Mouse (Mus musculus) kidney, postnatal 0 days (tissue): ENCODE measurements around the gene Rgs6. TPM values are rescaled to one million over a fixed set of nuclear protein-coding genes. Genes with fewer than 3 reads are reported as not detected.

Source experiments
- ATAC-seq: fragments of 200-750 bp; cut with Nextera tagmentation; replicated peaks from 2 replicates; pipeline ENCODE4 v1.8.0; 2017; ENCODE audit warnings: low read depth, moderate number of reproducible peaks, moderate TSS enrichment, moderate library complexity; ENCODE audit not compliant: low FRiP score
- DNase-seq: peaks from one replicate; pipeline ENCODE4 v3.0.0-alpha.2; 2016; ENCODE audit warnings: low spot score
- H3K27ac ChIP-seq: fragments of 300-500 bp; sonication (generic); 2 replicates; pipeline ENCODE4 v1.5.1; 2014; ENCODE audit warnings: mild to moderate bottlenecking
- H3K27me3 ChIP-seq: fragments of 300-500 bp; sonication (generic); 2 replicates; pipeline ENCODE4 v1.6.1; 2014; ENCODE audit warnings: low read length, mixed read lengths; ENCODE audit not compliant: insufficient read depth
- H3K36me3 ChIP-seq: fragments of 300-500 bp; sonication (generic); 2 replicates; pipeline ENCODE4 v1.6.1; 2014; ENCODE audit warnings: low read length, mixed read lengths; ENCODE audit not compliant: insufficient read depth
- H3K4me1 ChIP-seq: fragments of 300-500 bp; sonication (generic); replicated peaks from 2 replicates; pipeline ENCODE4 v1.6.1; 2014; ENCODE audit warnings: antibody characterized with exemption, low read length, mixed read lengths; ENCODE audit not compliant: insufficient read depth
- H3K4me2 ChIP-seq: fragments of 300-500 bp; sonication (generic); 2 replicates; pipeline ENCODE4 v1.6.1; 2014; ENCODE audit warnings: mild to moderate bottlenecking, low read length, moderate library complexity, mixed read lengths
- H3K4me3 ChIP-seq: fragments of 300-500 bp; sonication (generic); replicated peaks from 2 replicates; pipeline ENCODE4 v1.5.1; 2014; ENCODE audit warnings: low read depth, low read length
- H3K9ac ChIP-seq: fragments of 300-500 bp; sonication (generic); 2 replicates; pipeline ENCODE4 v1.6.1; 2014; ENCODE audit warnings: low read depth, low read length
- H3K9me3 ChIP-seq: fragments of 300-500 bp; sonication (generic); replicated peaks from 2 replicates; pipeline ENCODE4 v1.6.1; 2016; ENCODE audit warnings: low read length, inconsistent platforms, mixed read lengths
- CTCF ChIP-seq: IDR thresholded peaks from 2 replicates; pipeline ENCODE4 v1.5.1; 2016; ENCODE audit warnings: antibody characterized with exemption, low read depth, mild to moderate bottlenecking, moderate library complexity
- WGBS: fragments of 180-500 bp; shearing (Covaris S2); extraction: QIAGEN DNeasy Blood & Tissue Kit; methylation state at CpG from one replicate; pipeline ENCODE4 v1.1.7; 2014; 5-methylcytosine and 5-hydroxymethylcytosine counted together
- polyA plus RNA-seq: library from polyadenylated mRNA; unstranded; fragments of >200 nt; fragmentation: Nextera tagmentation; extraction: Ambion mirVana; gene quantifications from 2 replicates; pipeline ENCODE4 v1.2.1, GENCODE M21; 2015

Gene Rgs6
- polyA plus RNA-seq, 1 experiment from 2014 or later, result 2.2 TPM

DNA sequence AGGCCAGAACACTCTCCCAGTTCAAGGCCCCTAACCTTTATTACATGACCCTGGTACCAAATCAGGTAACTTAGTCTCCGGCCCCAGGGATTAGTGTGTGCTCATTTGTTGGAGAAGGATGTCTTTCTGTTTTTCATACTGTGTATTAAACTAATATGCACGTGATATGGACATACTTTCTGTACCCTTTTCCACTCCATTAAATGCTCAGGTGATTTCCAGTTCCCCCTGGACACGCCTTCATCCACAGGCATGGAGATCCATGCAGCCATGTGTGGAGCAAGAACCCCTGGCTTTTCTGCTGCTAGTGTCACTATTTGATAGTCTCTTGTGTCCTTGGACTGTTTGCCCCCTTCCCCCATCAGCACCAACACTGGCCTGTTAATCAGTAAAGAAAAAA is 390.2 kb downstream of the Rgs6 start:
- Histone ChIP-seq H3K27ac (no peak overlapping the region), H3K9me3 (no peaks in the 10 kb centered on the region), H3K4me1 (no peaks in the 10 kb centered on the region), H3K4me2 (no peak overlapping the region), H3K4me3 (no peak overlapping the region), H3K27me3 (no peaks in the 10 kb centered on the region), H3K36me3 (no peaks in the 10 kb centered on the region), H3K9ac (no peak overlapping the region)
- DNase-seq (no peak), ATAC-seq (no peak)
- no peak for TF ChIP-seq CTCF
- WGBS, result 68% methylated on average over 3 of the region's 3 CpGs

DNA sequence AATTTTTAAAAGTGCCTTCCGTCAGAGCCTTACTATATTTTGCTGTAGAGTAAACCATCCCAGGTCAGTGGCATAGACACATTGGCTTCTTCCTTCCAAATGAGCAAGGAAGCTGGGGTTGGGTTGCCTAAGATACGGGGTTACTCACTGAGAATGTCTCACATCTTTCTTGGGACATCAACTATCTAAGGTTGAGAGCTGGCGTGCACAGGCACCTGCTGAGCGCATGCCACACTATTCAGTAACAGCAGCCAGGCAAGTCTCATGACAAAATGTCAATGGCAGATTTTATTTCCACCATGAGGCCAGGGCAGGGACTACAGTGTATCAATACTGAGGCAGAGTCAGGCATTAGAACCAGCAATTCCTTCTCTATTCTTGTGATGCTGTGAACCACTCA is 394.6 kb downstream of the Rgs6 start:
- ATAC-seq, result no peak

DNA sequence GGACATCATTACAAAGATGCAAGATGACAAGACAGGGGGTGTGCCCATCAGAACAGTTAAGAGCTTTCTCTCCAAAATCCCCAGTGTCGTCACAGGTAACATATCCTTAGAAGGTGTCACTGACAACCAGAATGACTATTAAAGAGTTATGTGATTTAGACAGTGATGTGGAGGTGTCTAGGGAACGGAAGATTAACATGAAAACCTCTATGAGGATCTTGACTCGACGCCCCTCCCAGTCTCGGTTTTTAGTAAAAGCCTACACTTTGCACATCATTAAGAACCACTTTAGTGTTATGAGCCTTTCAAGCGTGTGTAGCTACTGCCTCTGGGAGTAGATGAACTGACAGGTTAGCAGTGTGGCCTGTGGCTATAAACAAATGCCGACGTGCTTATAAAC is 397.2 kb downstream of the Rgs6 start:
- H3K9ac ChIP-seq, result no peak overlapping the region
- no peak for ATAC-seq
- DNase-seq, result no peak
- no peak overlapping the region for H3K4me2 ChIP-seq
- H3K27me3 ChIP-seq, result no peaks in the 10 kb centered on the region
- no peak overlapping the region for H3K27ac ChIP-seq
- no peak for TF ChIP-seq CTCF
- H3K36me3 ChIP-seq, result no peaks in the 10 kb centered on the region
- H3K4me1 ChIP-seq, result no peaks in the 10 kb centered on the region
- no peaks in the 10 kb centered on the region for H3K9me3 ChIP-seq
- WGBS, result 73% methylated on average over 8 of the region's 8 CpGs
- H3K4me3 ChIP-seq, result no peak overlapping the region

More for the DNA sequence above, 394.6 kb downstream of the Rgs6 start:
- DNase-seq, result no peak
- no peak for TF ChIP-seq CTCF
- Histone ChIP-seq H3K27ac (no peak overlapping the region), H3K9ac (no peak overlapping the region), H3K4me1 (no peaks in the 10 kb centered on the region), H3K4me3 (no peak overlapping the region), H3K9me3 (no peaks in the 10 kb centered on the region), H3K27me3 (no peaks in the 10 kb centered on the region), H3K4me2 (no peak overlapping the region), H3K36me3 (no peaks in the 10 kb centered on the region)
- WGBS, result 93% methylated on average over 4 of the region's 4 CpGs

DNA sequence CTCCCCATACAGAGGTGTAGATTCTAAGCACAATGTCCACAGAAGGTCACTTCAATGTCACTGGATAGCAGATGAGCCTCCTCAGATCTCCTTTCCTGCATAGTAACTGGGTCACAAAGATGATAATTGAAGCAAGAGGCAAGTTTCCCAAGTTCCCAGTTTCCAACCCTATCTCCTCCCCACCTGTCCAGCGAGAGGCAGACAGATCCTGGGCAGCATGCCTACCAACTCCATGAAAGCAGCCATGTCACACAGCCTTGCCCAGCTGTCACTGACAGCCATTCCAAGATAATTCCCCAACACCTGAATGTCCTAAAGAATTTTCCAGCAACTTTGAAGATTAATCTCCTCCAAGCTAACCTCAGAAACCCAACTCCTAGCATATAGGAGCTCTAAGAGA is 399.6 kb downstream of the Rgs6 start:
- Histone ChIP-seq H3K9me3 (no peaks in the 10 kb centered on the region), H3K9ac (no peak overlapping the region), H3K4me3 (no peak overlapping the region), H3K27ac (no peak overlapping the region), H3K36me3 (no peaks in the 10 kb centered on the region), H3K4me2 (no peak overlapping the region), H3K4me1 (no peaks in the 10 kb centered on the region), H3K27me3 (no peaks in the 10 kb centered on the region)
- DNase-seq (no peak), ATAC-seq (no peak)
- WGBS, result 92% methylated on average over 1 of the region's 1 CpGs
- no peak for TF ChIP-seq CTCF

DNA sequence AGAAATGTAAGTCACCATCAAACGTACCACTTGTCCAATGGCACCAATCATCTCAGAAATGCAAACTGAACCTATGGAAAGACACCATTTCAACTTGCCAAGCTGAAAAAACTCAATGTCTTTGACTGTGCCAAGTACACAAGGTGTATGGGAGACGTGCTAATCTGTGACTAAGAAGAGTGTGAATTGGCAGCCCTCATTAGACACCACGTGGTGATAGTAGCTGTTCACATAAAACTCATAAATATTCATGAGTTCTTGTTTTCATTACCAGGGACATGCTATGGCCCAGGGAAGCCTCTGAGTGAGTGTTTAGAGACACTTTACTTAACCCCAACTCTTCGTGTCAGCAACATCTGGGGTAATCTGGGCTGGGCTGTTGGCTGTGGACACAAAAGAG is 405.8 kb downstream of the Rgs6 start:
- Histone ChIP-seq H3K27ac (no peak overlapping the region), H3K9ac (no peak overlapping the region), H3K27me3 (no peaks in the 10 kb centered on the region), H3K36me3 (no peaks in the 10 kb centered on the region), H3K4me1 (no peaks in the 10 kb centered on the region), H3K4me3 (no peak overlapping the region), H3K9me3 (no peaks in the 10 kb centered on the region), H3K4me2 (no peak overlapping the region)
- DNase-seq, result no peak
- TF ChIP-seq CTCF, result no peak
- 46% methylated on average over 4 of the region's 4 CpGs for WGBS
- no peak for ATAC-seq

DNA sequence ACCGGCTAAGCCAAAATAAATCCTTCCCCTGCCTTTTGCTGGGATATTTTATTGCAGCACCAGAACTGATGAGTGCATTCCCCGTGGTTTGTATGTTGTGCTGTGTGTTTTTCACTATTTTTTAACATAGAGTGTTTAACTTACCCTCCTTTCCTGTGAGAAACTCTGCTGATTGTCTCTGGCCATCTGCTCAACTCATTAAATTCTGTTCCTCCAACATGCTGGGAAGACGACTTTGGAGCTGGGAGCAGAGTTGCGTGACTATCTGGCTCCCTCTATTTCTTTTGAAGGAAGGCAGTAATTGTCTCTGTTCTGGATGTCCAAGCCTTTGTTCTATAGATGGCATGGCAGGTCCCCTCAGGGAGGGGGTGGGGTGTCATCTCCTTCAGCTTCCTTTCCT is 408.7 kb downstream of the Rgs6 start:
- TF ChIP-seq CTCF, result no peak

DNA sequence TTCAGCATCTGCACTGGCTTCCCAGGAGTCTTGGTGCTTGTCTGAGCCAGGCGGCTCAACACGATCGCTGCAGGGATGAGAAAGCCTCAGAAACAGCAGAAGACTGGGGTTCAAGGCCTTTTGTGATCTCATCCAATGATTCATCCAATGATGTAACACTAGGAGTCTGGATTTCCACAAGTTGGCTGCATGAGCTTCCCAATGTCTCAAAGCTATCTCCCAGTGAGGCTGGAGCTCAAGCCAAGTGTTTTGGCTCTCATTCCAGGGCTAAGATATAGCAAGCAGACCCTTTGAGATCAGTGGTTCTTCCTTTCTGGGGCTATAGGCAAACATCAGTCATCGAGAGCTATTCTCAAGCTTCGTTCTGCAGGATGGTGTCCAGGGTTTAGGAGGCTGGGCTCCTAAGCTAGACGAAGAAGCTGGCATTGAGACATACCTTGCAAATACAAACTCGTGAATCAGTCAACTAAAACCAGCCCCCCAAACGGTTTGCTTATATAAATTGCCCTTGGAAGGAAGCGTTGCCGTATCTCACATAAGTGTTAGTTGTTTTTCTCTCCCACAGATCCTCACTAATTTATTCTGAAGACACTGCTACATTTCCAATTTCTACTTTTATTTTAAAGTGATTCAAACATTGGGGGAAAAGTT is 410.7 kb downstream of the Rgs6 start:
- Histone ChIP-seq H3K27ac (no peak overlapping the region), H3K36me3 (no peaks in the 10 kb centered on the region), H3K9me3 (no peaks in the 10 kb centered on the region), H3K4me2 (no peak overlapping the region), H3K4me3 (no peak overlapping the region), H3K9ac (no peak overlapping the region), H3K27me3 (no peaks in the 10 kb centered on the region), H3K4me1 (no peaks in the 10 kb centered on the region)
- DNase-seq (no peak), ATAC-seq (no peak)
- 76% methylated on average over 10 of the region's 10 CpGs for WGBS
- no peak for TF ChIP-seq CTCF

More for the DNA sequence above, 408.7 kb downstream of the Rgs6 start:
- peak; percentile 35 for DNase-seq
- H3K4me3 ChIP-seq, result no peak overlapping the region
- H3K27ac ChIP-seq, result no peak overlapping the region
- H3K27me3 ChIP-seq, result no peaks in the 10 kb centered on the region
- H3K36me3 ChIP-seq, result no peaks in the 10 kb centered on the region
- no peaks in the 10 kb centered on the region for H3K9me3 ChIP-seq
- ATAC-seq, result no peak
- no peaks in the 10 kb centered on the region for H3K4me1 ChIP-seq
- 28% methylated on average over 4 of the region's 4 CpGs for WGBS
- H3K4me2 ChIP-seq, result no peak overlapping the region
- no peak overlapping the region for H3K9ac ChIP-seq
